Mouse (Mus musculus) E14TG2a.4 (cell line): ENCODE measurements at regions not wholly inside any gene's neighbourhood (a gene's known extent, or its start where the extent isn't known, plus 50 kb on each side); places are given as distances from the start of the nearest gene placed in this dataset.

Experiments
- H3K27me3 ChIP-seq: 2 replicates; pipeline ENCODE4 v1.6.1; 2014; ENCODE audit warnings: low read length, control low read depth; ENCODE audit not compliant: insufficient read depth
- H3K36me3 ChIP-seq: 2 replicates; pipeline ENCODE4 v1.6.1; 2014; ENCODE audit warnings: low read length, control low read depth; ENCODE audit not compliant: insufficient read depth
- H3K4me1 ChIP-seq: replicated peaks from 2 replicates; pipeline ENCODE4 v1.6.1; 2014; ENCODE audit warnings: low read depth, low read length, control low read depth
- H3K4me3 ChIP-seq: replicated peaks from 2 replicates; pipeline ENCODE4 v1.5.1; 2014; ENCODE audit warnings: mild to moderate bottlenecking, low read length
- H3K9me3 ChIP-seq: 2 replicates; pipeline ENCODE4 v1.6.1; 2014; ENCODE audit warnings: low read length, control low read depth
- CTCF ChIP-seq: conservative IDR thresholded peaks from 2 replicates; pipeline ENCODE4 v1.5.1; 2014; ENCODE audit warnings: low read length
- NANOG ChIP-seq: IDR thresholded peaks from 2 replicates; pipeline ENCODE4 v1.6.1; 2014; ENCODE audit warnings: borderline replicate concordance, low read length, mixed read lengths
- POU5F1 ChIP-seq: IDR thresholded peaks from 2 replicates; pipeline ENCODE4 v1.6.1; 2014; ENCODE audit warnings: low read length, borderline replicate concordance

GRCm38 (mm10) chr1:73088494-73088893 is 72.8 kb upstream of the Tnp1 start:
- Histone ChIP-seq H3K4me3 (no peak overlapping the region), H3K4me1 (0 out of 2 replicates have a peak, but pooled peaks cover 2% of the 10 kb centered on the region), H3K9me3 (peaks cover 28% of the 10 kb centered on the region), H3K36me3 (no peaks in the 10 kb centered on the region), H3K27me3 (no peaks in the 10 kb centered on the region)
- TF ChIP-seq CTCF (no peak), POU5F1 (no peak), NANOG (no peak)

- 0 out of 2 replicates have a peak, but pooled peaks cover 2% of the 10 kb centered on the region for H3K4me1 ChIP-seq
- H3K4me3 ChIP-seq = no peak overlapping the region
- H3K36me3 ChIP-seq = no peaks in the 10 kb centered on the region
- peaks cover 28% of the 10 kb centered on the region for H3K9me3 ChIP-seq
- no peak for TF ChIP-seq CTCF
- TF ChIP-seq POU5F1 = no peak
- no peak for TF ChIP-seq NANOG
- no peaks in the 10 kb centered on the region for H3K27me3 ChIP-seq
Measured at GRCm38 (mm10) chr1:73084946-73085345, 69.2 kb upstream of the Tnp1 start.

GRCm38 (mm10) chr1:73083396-73083795 is 67.7 kb upstream of the Tnp1 start:
- TF ChIP-seq CTCF (no peak), POU5F1 (no peak), NANOG (no peak)
- H3K4me3 ChIP-seq = no peak overlapping the region
- peaks cover 28% of the 10 kb centered on the region for H3K9me3 ChIP-seq
- H3K36me3 ChIP-seq = no peaks in the 10 kb centered on the region
- no peaks in the 10 kb centered on the region for H3K27me3 ChIP-seq
- H3K4me1 ChIP-seq = no peaks in the 10 kb centered on the region

DNA sequence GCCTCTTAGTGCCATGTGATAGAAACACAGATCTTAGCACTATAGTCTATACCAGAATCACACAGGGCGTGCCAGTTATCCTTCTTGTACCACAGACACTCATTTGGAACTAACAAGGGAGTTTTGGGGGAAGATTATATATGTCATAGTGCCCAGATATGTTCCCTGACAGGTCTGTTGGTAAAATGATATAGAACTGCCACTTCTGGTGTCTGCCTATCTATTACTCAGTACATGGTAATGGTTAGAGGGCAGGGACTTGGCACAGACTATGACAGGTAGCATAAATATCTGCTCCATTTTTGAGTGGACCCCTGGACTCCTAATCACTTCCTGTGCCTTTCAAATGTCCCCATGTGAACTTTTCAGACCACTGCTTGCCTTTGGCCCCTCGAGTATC is 63.8 kb upstream of the Tnp1 start:
- H3K4me3 ChIP-seq = no peak overlapping the region
- no peaks in the 10 kb centered on the region for H3K36me3 ChIP-seq
- H3K27me3 ChIP-seq = no peaks in the 10 kb centered on the region
- TF ChIP-seq NANOG = no peak
- no peak for TF ChIP-seq POU5F1
- no peak for TF ChIP-seq CTCF
- no peaks in the 10 kb centered on the region for H3K4me1 ChIP-seq
- peaks cover 5% of the 10 kb centered on the region; the same call in 1 of the 2 replicates for H3K9me3 ChIP-seq

DNA sequence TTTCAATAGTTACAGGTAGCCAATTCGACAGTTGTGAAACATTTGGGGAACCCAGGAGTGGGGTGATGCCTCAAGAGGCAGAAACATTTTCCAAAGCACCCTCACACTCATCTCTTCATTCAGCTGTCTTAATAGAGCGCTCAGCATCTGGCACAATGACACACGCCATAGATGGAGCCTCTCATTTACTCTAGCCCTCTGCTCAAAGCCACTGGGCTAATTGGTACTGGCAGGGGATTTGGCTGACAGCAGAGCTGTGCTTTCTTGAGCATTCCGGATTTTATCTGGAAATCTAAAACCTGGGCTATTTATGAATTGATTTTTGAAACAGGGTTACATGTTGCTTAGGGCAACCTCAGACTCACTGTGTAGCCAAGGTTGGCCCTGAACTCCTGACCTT is 61.4 kb upstream of the Tnp1 start:
- no peaks in the 10 kb centered on the region for H3K4me1 ChIP-seq
- no peaks in the 10 kb centered on the region for H3K36me3 ChIP-seq
- H3K9me3 ChIP-seq = no peaks in the 10 kb centered on the region
- H3K4me3 ChIP-seq = no peak overlapping the region
- no peaks in the 10 kb centered on the region for H3K27me3 ChIP-seq
- TF ChIP-seq POU5F1 (no peak), CTCF (no peak), NANOG (no peak)

DNA sequence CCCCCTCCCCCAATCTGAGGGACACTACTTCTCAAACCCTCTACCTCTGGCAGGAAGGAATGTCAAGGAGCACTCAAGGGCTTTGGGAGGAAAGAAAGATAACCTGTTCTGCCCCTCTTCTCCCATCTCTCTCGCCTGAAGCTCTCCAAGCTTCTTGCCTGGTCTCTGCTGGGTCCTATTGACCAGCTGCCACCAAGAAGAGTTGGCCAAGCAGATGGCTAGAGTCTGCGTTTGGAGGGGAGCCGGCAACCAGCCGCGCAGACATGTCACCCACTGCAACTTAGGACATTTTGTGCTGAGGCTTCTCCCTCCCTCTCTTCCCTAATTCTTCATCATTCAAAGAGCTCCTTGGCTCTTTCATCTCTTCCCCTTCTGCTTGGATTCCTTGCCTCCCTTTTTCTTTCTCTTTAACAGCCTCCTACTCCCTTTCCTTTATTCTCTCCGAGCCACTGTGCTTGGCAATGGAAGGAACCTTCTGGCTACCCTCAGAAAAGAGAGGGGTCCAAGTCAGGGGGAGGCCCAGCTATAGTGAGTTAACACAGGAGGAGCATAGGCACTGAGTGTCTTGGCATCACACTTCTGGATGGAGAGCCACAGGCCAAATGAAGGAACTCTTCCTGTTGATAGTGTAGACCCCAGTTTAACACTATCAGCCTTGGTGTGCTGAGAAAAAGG is 60.1 kb upstream of the Tnp1 start:
- TF ChIP-seq POU5F1 = no peak
- TF ChIP-seq CTCF = no peak
- TF ChIP-seq NANOG = no peak
- H3K4me1 ChIP-seq = no peaks in the 10 kb centered on the region
- no peak overlapping the region for H3K4me3 ChIP-seq
- H3K27me3 ChIP-seq = no peaks in the 10 kb centered on the region
- no peaks in the 10 kb centered on the region for H3K9me3 ChIP-seq
- no peaks in the 10 kb centered on the region for H3K36me3 ChIP-seq

GRCm38 (mm10) chr1:73075159-73075558 is 59.5 kb upstream of the Tnp1 start:
- Histone ChIP-seq H3K9me3 (no peaks in the 10 kb centered on the region), H3K36me3 (no peaks in the 10 kb centered on the region)
- TF ChIP-seq POU5F1 (no peak), NANOG (no peak), CTCF (no peak)

DNA sequence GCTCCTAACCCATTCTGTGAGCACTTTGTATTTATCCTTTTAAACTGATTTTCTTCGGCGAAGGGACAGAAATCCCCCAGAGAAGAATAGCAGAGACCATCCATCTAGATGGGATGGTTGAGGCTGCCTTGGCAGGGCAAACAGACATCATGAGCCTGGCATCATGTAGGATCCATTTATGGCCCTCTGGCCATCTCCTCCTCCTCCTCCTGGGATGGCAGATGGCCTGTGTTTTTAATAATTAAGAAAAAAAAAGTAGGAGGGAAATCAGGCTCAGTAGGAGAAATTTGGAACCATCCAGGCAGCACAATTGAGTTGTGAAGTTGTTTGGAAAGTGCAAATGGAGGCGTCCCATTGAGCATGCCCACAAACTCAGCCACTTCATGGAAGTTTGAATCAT is 58.8 kb upstream of the Tnp1 start:
- TF ChIP-seq POU5F1 = no peak
- TF ChIP-seq NANOG = no peak
- TF ChIP-seq CTCF = no peak
- no peaks in the 10 kb centered on the region for H3K36me3 ChIP-seq
- H3K4me3 ChIP-seq = no peak overlapping the region
- H3K4me1 ChIP-seq = no peaks in the 10 kb centered on the region
- H3K9me3 ChIP-seq = no peaks in the 10 kb centered on the region
- no peaks in the 10 kb centered on the region for H3K27me3 ChIP-seq

More at GRCm38 (mm10) chr1:73075159-73075558, 59.5 kb upstream of the Tnp1 start:
- no peak overlapping the region for H3K4me3 ChIP-seq
- no peaks in the 10 kb centered on the region for H3K4me1 ChIP-seq
- no peaks in the 10 kb centered on the region for H3K27me3 ChIP-seq
